Mouse (Mus musculus) intestine, embryonic 15.5 days (tissue): ENCODE measurements at regions not wholly inside any gene's neighbourhood (a gene's known extent, or its start where the extent isn't known, plus 50 kb on each side); places are given as distances from the start of the nearest gene placed in this dataset.

ENCODE experiments used
- ATAC-seq: fragments of 200-750 bp; cut with Nextera tagmentation; 2 replicates; pipeline ENCODE4 v1.8.0; 2017; ENCODE audit warnings: moderate TSS enrichment, moderate library complexity
- H3K27ac ChIP-seq: fragments of 300-500 bp; sonication (generic); 2 replicates; pipeline ENCODE4 v1.5.1; 2015; ENCODE audit warnings: mild to moderate bottlenecking, inconsistent platforms
- H3K27me3 ChIP-seq: fragments of 300-500 bp; sonication (generic); replicated peaks from 2 replicates; pipeline ENCODE4 v1.6.1; 2015; ENCODE audit warnings: inconsistent platforms
- H3K36me3 ChIP-seq: fragments of 300-500 bp; sonication (generic); 2 replicates; pipeline ENCODE4 v1.6.1; 2015; ENCODE audit warnings: inconsistent platforms
- H3K4me1 ChIP-seq: fragments of 300-500 bp; sonication (generic); replicated peaks from 2 replicates; pipeline ENCODE4 v1.6.1; 2015; ENCODE audit warnings: inconsistent platforms
- H3K4me2 ChIP-seq: fragments of 300-500 bp; sonication (generic); replicated peaks from 2 replicates; pipeline ENCODE4 v1.6.1; 2015; ENCODE audit warnings: mild to moderate bottlenecking, inconsistent platforms
- H3K4me3 ChIP-seq: fragments of 300-500 bp; sonication (generic); replicated peaks from 2 replicates; pipeline ENCODE4 v1.5.1; 2015; ENCODE audit warnings: inconsistent platforms
- H3K9ac ChIP-seq: fragments of 300-500 bp; sonication (generic); 2 replicates; pipeline ENCODE4 v1.6.1; 2015; ENCODE audit warnings: inconsistent platforms
- H3K9me3 ChIP-seq: fragments of 300-500 bp; sonication (generic); 2 replicates; pipeline ENCODE4 v1.6.1; 2016; ENCODE audit warnings: inconsistent platforms
- WGBS: fragments of 180-500 bp; shearing (Covaris S2); methylation state at CpG from one replicate; pipeline ENCODE4 v1.1.7; 2015; 5-methylcytosine and 5-hydroxymethylcytosine counted together

DNA sequence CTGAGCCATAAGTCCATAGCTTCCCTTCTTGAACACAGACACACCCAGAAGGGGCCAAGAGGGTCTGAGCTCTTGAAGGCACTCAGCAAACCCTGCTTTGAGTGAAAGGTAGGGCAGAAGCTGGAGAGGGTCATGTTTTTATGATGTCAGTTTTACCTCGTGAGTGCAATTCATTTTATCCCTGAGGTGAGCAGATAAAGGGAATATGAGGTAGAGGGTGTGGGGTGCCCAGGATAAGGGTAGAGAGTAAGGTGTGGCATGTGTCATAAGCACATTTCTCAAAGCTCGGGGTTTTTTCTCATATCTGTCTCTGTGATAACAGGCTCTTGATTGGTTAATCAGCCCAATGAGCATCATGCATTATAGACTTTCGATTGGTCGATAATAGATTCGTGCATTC, 520.3 kb downstream of the Med13l start:
- H3K4me2 ChIP-seq: no peak overlapping the region
- no peak overlapping the region for H3K27ac ChIP-seq

DNA sequence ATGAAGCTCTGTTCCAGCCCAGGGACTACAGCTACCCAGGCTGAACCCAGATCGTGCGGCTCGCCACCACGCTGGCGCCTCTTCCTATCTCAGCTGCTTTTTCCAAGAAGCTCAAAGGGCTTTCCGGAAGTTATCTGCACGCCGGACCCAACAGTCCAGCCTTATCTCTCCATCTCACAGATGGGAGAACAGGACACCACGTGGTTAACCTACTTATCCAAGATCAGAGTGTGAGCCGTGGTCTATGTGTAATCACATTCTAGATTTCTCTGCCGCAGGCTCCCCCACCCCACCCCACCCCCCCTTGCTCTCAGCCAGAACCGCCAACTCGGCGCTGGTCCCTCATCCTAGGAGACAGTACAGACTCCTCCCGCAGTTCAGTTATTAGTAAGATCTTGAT, 522.4 kb downstream of the Med13l start:
- ATAC-seq: peak; percentile 39
- H3K9me3 ChIP-seq: no peaks in the 10 kb centered on the region
- H3K9ac ChIP-seq: no peak overlapping the region
- H3K4me2 ChIP-seq: peak overlapping the region; percentile 17; the same call in 1 of the 2 replicates
- H3K4me1 ChIP-seq: peaks cover 26% of the 10 kb centered on the region
- H3K27me3 ChIP-seq: peaks cover 15% of the 10 kb centered on the region
- no peak overlapping the region for H3K4me3 ChIP-seq
- H3K36me3 ChIP-seq: no peaks in the 10 kb centered on the region
- H3K27ac ChIP-seq: no peak overlapping the region; the same call in 1 of the 2 replicates
- 37% methylated on average over 15 of the region's 15 CpGs for WGBS

More for the DNA sequence above, 520.3 kb downstream of the Med13l start:
- ATAC-seq: peak; percentile 72
- 70% methylated on average over 5 of the region's 5 CpGs for WGBS
- Histone ChIP-seq H3K9me3 (no peaks in the 10 kb centered on the region), H3K4me3 (no peak overlapping the region), H3K36me3 (no peaks in the 10 kb centered on the region), H3K9ac (no peak overlapping the region), H3K4me1 (peaks cover 9% of the 10 kb centered on the region; the same call in 1 of the 2 replicates), H3K27me3 (peaks cover 6% of the 10 kb centered on the region; the same call in 1 of the 2 replicates)

DNA sequence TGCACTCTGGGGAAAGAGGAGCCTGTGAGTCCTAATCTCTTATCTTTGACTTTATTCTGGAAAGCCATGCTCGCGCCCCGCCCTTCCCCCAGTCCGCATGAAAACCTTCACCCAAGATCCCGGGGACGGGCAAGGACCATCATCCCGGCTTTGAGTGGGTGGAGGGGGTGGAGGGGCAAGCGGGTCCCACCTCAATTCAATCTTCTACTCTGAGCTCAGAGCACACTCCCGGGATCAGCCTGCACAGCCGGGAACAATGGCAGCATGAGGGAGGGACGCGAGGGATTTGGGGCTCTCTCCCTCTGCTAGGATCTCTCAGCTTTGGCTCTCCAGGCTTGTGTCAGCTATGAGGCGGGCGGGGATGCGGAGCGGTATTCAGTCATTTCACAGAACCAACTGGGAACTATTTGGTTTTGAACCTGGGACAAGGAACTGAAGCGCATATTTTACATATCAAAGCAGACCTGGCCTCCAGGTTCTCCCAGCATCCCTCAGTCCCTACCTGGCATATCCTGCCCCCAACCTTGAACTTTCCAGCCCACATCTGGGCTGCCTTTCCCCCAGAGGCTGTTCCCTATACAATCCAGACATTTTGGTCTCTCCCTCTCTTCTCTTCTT, 537.2 kb downstream of the Med13l start:
- peak overlapping the region; percentile 22; the same call in 1 of the 2 replicates for H3K4me3 ChIP-seq
- H3K9ac ChIP-seq: no peak overlapping the region
- WGBS: 7% methylated on average over 17 of the region's 17 CpGs
- ATAC-seq: no peak
- 0 out of 2 replicates have a peak, but pooled peaks cover 2% of the 10 kb centered on the region for H3K4me1 ChIP-seq
- H3K36me3 ChIP-seq: no peaks in the 10 kb centered on the region
- 0 out of 2 replicates have a peak, but pooled peaks cover 3% of the 10 kb centered on the region for H3K27me3 ChIP-seq
- no peaks in the 10 kb centered on the region for H3K9me3 ChIP-seq
- H3K4me2 ChIP-seq: peak overlapping the region; percentile 50
- H3K27ac ChIP-seq: no peak overlapping the region

DNA sequence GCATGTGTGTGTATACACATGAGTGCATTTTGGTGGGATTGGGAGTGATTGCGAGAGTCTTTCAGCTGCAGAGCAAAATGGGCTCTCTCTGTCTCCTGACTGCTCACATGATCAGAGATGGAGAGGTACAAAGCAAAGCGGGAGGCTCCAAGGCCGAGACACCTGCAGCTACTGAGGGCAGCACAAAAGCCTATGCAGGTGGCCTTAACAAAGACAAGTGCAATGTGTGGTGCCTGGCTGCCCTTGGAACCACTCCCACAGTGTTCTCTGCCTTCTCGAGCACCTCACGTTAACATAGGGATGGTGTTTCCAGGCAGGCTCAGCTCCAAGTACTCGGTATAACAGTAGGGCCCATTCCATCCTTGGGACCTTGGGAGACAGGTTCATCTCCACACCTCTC, 539.3 kb downstream of the Med13l start:
- Histone ChIP-seq H3K4me1 (0 out of 2 replicates have a peak, but pooled peaks cover 2% of the 10 kb centered on the region), H3K4me3 (no peak overlapping the region), H3K36me3 (no peaks in the 10 kb centered on the region), H3K4me2 (no peak overlapping the region), H3K9ac (no peak overlapping the region), H3K27me3 (0 out of 2 replicates have a peak, but pooled peaks cover 3% of the 10 kb centered on the region), H3K9me3 (no peaks in the 10 kb centered on the region), H3K27ac (no peak overlapping the region)
- 72% methylated on average over 6 of the region's 6 CpGs for WGBS
- ATAC-seq: no peak

DNA sequence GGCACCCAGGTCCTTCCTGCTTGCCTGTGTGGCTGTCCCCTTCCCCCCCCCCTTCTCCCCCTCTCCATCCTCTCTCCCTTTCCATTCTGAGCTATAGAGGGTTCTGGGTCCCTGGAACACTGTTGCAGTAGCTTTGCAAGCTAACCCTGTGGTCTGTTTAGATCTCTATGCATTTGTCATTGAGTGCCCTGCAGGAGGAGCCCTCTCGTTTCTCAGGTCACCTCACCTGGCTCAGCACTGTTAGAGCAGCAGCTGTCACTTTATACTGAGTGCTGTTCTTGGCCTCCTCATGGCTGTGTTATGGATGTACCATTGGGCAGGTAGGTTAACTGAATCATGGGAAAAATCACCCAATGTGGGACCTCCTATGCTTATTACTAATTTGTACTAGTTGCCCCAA, 543.0 kb downstream of the Med13l start:
- Histone ChIP-seq H3K4me3 (no peak overlapping the region), H3K27me3 (no peaks in the 10 kb centered on the region), H3K4me2 (no peak overlapping the region), H3K36me3 (no peaks in the 10 kb centered on the region), H3K4me1 (no peaks in the 10 kb centered on the region), H3K27ac (no peak overlapping the region), H3K9me3 (no peaks in the 10 kb centered on the region), H3K9ac (no peak overlapping the region)
- ATAC-seq: 0 out of 2 replicates have a peak, but pooled peaks have one; percentile 47
- WGBS: 46% methylated on average over 1 of the region's 1 CpGs

DNA sequence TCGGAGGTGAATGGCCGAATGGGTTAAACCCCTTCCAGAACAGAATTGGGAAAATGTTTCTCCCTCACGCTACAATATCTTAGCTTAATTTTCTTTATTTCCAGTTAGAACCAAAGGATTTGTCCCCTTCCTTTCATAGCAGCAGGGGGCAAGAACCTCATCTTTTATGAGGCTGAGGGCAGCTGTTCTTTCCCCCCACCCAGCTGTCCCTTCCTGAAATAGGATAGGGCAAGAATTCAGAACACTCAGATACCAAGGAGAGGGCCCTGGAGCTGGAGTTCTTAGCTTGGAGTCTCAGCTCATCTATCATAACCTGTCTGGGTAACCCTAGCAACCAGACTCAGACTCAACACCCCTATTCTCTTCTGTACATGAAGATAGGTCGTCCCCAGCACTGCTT, 547.4 kb downstream of the Med13l start:
- Histone ChIP-seq H3K36me3 (no peaks in the 10 kb centered on the region), H3K4me1 (no peaks in the 10 kb centered on the region), H3K9ac (no peak overlapping the region), H3K27ac (no peak overlapping the region), H3K4me3 (no peak overlapping the region), H3K27me3 (no peaks in the 10 kb centered on the region), H3K4me2 (no peak overlapping the region), H3K9me3 (no peaks in the 10 kb centered on the region)
- ATAC-seq: no peak
- 78% methylated on average over 4 of the region's 4 CpGs for WGBS

DNA sequence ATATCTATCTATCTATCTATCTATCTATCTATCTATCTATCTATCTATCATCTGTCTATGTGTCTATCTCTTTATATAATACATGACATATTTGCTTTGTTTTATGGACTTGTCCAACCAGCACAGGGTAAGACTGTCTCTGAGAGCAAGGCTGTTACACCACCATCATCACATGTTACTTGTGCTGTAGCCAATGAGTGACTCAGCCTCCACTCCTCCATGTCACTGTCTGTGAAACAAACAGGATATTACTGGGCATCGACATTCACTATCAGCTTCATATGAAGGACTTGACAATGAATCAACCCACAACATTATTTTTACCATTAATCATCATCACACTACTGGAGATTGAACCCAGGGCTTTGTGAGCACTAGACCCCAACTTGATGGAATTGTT, 549.0 kb downstream of the Med13l start:
- ATAC-seq: no peak
- Histone ChIP-seq H3K27ac (no peak overlapping the region), H3K9me3 (no peaks in the 10 kb centered on the region), H3K4me3 (no peak overlapping the region), H3K36me3 (no peaks in the 10 kb centered on the region), H3K4me1 (no peaks in the 10 kb centered on the region), H3K9ac (no peak overlapping the region), H3K27me3 (no peaks in the 10 kb centered on the region), H3K4me2 (no peak overlapping the region)
- WGBS: 87% methylated on average over 1 of the region's 1 CpGs

DNA sequence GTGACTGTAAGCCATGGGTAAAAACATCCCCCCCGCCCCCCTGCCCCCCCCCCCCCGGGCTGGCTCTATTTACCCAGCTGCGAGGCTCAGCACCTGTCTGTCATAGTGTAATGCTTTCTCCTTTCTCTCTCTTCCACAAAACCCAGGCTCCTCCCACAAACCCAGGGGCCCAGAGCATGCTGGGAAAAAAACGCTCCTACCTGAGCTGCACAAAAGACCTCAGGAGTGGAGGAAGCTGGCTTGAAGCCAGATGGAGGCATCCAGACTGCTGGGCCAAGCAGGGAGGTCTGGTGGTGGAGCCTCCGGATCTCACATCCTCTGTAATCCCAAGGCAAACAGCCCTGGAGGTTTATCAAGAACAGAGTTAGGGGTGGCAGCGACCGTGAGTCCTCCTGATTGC, 553.6 kb downstream of the Med13l start:
- Histone ChIP-seq H3K27ac (no peak overlapping the region), H3K27me3 (no peaks in the 10 kb centered on the region), H3K4me2 (no peak overlapping the region), H3K36me3 (no peaks in the 10 kb centered on the region), H3K4me1 (no peaks in the 10 kb centered on the region), H3K9ac (no peak overlapping the region), H3K9me3 (no peaks in the 10 kb centered on the region), H3K4me3 (no peak overlapping the region)
- WGBS: 37% methylated on average over 7 of the region's 7 CpGs
- ATAC-seq: peak; percentile 81

DNA sequence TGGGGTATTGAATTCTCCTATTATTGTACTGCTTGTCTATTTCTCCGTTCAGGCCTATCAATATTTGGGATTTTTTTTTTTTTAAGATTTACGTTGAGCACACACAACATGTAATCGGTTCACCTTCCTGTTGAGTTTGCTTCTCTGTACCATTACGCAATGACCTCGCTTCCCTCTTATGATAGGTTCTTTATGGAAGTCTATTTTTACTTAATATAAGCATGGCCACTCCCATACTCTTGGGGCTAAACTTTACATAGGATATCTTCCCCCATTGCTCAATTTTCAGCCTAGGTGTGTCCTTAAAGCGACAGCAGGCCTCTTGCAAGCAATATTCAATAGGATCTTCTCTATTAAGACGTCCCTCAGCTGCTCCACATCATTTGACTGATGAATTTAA, 544.7 kb upstream of the Tbx3 start:
- WGBS: 74% methylated on average over 7 of the region's 7 CpGs
- no peak overlapping the region for H3K27ac ChIP-seq
- no peaks in the 10 kb centered on the region for H3K27me3 ChIP-seq
- no peak overlapping the region for H3K4me2 ChIP-seq
- no peaks in the 10 kb centered on the region for H3K4me1 ChIP-seq
- no peaks in the 10 kb centered on the region for H3K9me3 ChIP-seq
- no peak overlapping the region for H3K9ac ChIP-seq
- H3K4me3 ChIP-seq: no peak overlapping the region
- no peaks in the 10 kb centered on the region for H3K36me3 ChIP-seq
- ATAC-seq: peak; percentile 55; the same call in 1 of the 2 replicates

DNA sequence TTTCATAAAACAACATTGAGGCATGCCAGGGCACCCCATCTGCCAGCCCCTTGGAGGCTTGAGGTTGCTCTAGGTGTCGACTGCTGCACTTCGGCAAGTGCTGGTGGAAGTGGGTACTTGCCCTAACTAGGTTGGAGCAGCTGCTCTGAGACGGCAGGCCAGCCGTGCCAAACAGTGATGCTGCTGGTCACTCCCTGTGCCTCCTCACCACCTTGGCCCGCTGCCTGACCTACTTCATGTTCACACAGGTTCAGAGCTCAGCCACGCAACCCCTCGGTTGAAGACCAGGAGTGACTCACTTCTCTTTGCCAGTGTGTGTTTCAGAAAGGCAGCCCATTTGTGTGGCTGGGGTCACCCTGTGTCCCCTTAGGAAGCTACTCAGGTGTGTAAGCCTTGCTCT, 540.3 kb upstream of the Tbx3 start:
- 91% methylated on average over 7 of the region's 7 CpGs for WGBS
- no peak overlapping the region for H3K27ac ChIP-seq
- no peak overlapping the region for H3K4me2 ChIP-seq
- no peaks in the 10 kb centered on the region for H3K36me3 ChIP-seq
- no peak for ATAC-seq
- no peak overlapping the region for H3K9ac ChIP-seq
- no peaks in the 10 kb centered on the region for H3K9me3 ChIP-seq
- H3K27me3 ChIP-seq: no peaks in the 10 kb centered on the region; the same call in 1 of the 2 replicates
- H3K4me1 ChIP-seq: 0 out of 2 replicates have a peak, but pooled peaks cover 3% of the 10 kb centered on the region
- H3K4me3 ChIP-seq: no peak overlapping the region

DNA sequence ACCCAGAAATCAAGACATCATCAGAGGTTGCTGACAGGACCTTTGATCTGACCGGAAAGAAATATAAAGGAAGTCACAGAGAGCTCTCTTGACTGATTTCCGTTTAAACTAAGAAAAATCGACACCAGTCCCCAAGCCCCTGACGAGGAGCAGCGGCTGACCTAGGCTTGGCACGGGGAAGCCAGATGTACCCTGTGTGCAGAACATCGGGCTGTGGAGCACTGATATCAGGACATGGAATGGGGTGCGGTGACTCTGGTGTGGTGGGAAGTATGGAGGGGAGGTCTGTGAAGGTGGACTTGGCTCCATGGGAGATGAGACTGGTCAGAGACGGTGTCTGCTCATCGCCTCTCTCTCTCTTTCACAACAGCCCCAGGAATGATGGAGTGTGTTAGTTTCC, 539.0 kb upstream of the Tbx3 start:
- Histone ChIP-seq H3K36me3 (no peaks in the 10 kb centered on the region), H3K9ac (no peak overlapping the region), H3K9me3 (no peaks in the 10 kb centered on the region), H3K4me2 (no peak overlapping the region), H3K27me3 (no peaks in the 10 kb centered on the region; the same call in 1 of the 2 replicates), H3K4me3 (no peak overlapping the region), H3K27ac (no peak overlapping the region), H3K4me1 (0 out of 2 replicates have a peak, but pooled peaks cover 3% of the 10 kb centered on the region)
- WGBS: 54% methylated on average over 10 of the region's 10 CpGs
- no peak for ATAC-seq

DNA sequence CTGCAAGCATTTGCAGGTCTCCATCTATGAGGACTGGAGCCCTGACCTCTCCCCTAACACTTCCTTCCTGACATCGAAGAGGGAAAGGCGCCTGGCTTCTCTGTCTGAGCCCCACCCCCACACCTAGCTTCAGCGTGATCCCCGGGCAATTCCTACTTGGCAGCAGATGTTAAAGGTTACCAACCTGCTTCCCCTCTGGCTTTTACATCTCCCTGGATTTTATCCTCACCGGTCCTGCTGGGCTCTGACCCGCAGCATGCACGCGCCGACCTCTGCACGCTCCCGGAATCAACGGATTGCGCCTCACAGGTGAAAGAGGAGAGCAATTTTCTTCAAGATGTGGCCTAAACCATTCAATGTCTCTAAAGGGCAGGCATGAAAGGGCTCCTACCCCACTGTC, 537.1 kb upstream of the Tbx3 start:
- WGBS: 54% methylated on average over 13 of the region's 13 CpGs
- Histone ChIP-seq H3K36me3 (no peaks in the 10 kb centered on the region), H3K9ac (no peak overlapping the region), H3K27ac (no peak overlapping the region), H3K27me3 (no peaks in the 10 kb centered on the region; the same call in 1 of the 2 replicates), H3K4me1 (0 out of 2 replicates have a peak, but pooled peaks cover 9% of the 10 kb centered on the region), H3K4me2 (no peak overlapping the region), H3K4me3 (no peak overlapping the region), H3K9me3 (no peaks in the 10 kb centered on the region)
- no peak for ATAC-seq

DNA sequence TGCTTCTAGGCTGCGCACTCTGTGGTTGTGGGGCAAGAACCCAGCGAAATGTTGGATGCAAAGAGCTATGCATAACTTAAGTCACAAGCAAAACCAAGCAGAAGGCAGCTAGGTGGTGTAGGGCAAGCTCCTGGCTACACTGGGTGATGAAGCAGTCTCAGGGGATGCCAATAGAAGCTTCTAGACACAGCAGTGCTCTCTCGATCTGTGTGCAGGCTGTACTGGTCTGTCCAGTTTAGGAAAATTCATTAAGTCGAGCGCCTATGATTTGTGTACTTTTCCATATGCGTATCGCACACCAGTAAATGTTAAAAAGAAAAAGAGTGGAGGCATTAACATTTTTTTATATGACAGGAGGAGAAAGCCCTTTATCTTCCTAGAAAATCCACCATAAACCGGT, 533.6 kb upstream of the Tbx3 start:
- peaks cover 8% of the 10 kb centered on the region; the same call in 1 of the 2 replicates for H3K4me1 ChIP-seq
- no peak overlapping the region for H3K4me3 ChIP-seq
- WGBS: 44% methylated on average over 8 of the region's 8 CpGs
- no peak overlapping the region for H3K27ac ChIP-seq
- no peaks in the 10 kb centered on the region for H3K36me3 ChIP-seq
- no peak for ATAC-seq
- H3K9me3 ChIP-seq: no peaks in the 10 kb centered on the region
- H3K27me3 ChIP-seq: no peaks in the 10 kb centered on the region; the same call in 1 of the 2 replicates
- H3K9ac ChIP-seq: no peak overlapping the region
- peak overlapping the region; percentile 17; the same call in 1 of the 2 replicates for H3K4me2 ChIP-seq
